Mouse (Mus musculus) liver, embryonic 14.5 days (tissue): ENCODE measurements at regions not wholly inside any gene's neighbourhood (a gene's known extent, or its start where the extent isn't known, plus 50 kb on each side); places are given as distances from the start of the nearest gene placed in this dataset.

Source experiments
- ATAC-seq: fragments of 200-750 bp; cut with Nextera tagmentation; 2 replicates; pipeline ENCODE4 v1.8.0; 2017; ENCODE audit warnings: moderate number of reproducible peaks, mild to moderate bottlenecking, moderate library complexity; ENCODE audit not compliant: insufficient read depth
- DNase-seq, 3 experiments: peaks; one replicate each; pipeline ENCODE4 v3.0.0-alpha.2; 2012 to 2013; ENCODE audit warnings: low read depth in 3 of 3, low spot score in 3 of 3
- H3K27ac ChIP-seq: fragments of 300-500 bp; sonication (generic); 2 replicates; pipeline ENCODE4 v1.5.1; 2014; ENCODE audit warnings: moderate library complexity, mild to moderate bottlenecking, control low read depth, inconsistent platforms
- H3K27me3 ChIP-seq: fragments of 300-500 bp; sonication (generic); 2 replicates; pipeline ENCODE4 v1.6.1; 2014; ENCODE audit warnings: mild to moderate bottlenecking, low read length, moderate library complexity; ENCODE audit not compliant: control insufficient read depth, insufficient read depth
- H3K36me3 ChIP-seq: fragments of 300-500 bp; sonication (generic); replicated peaks from 2 replicates; pipeline ENCODE4 v1.6.1; 2014; ENCODE audit warnings: low read depth; ENCODE audit not compliant: control insufficient read depth, insufficient read depth
- H3K4me1 ChIP-seq, 2 experiments: fragments of 200-500 bp in 1 of 2; fragments of 300-500 bp in 1 of 2; sonication (generic) in 1 of 2; replicated peaks; 2 replicates each; pipeline ENCODE4 v1.6.1; 2012 to 2014; ENCODE audit warnings: antibody characterized with exemption in 1 of 2, inconsistent platforms in 1 of 2, low read length in 1 of 2; ENCODE audit not compliant: control insufficient read depth in 2 of 2, insufficient read depth in 2 of 2
- H3K4me2 ChIP-seq: fragments of 300-500 bp; sonication (generic); 2 replicates; pipeline ENCODE4 v1.6.1; 2014; ENCODE audit warnings: low read depth, mild to moderate bottlenecking, control low read depth, moderate library complexity
- H3K4me3 ChIP-seq, 2 experiments: fragments of 200-500 bp in 1 of 2; fragments of 300-500 bp in 1 of 2; sonication (generic) in 1 of 2; 2 replicates each; pipeline ENCODE4 v1.5.1; 2012 to 2014; ENCODE audit warnings: low read depth in 2 of 2, low read length in 2 of 2, mild to moderate bottlenecking in 2 of 2, control low read depth in 1 of 2, inconsistent platforms in 1 of 2, moderate library complexity in 1 of 2; ENCODE audit not compliant: insufficient read depth in 1 of 2
- H3K9ac ChIP-seq: fragments of 300-500 bp; sonication (generic); replicated peaks from 2 replicates; pipeline ENCODE4 v1.6.1; 2014; ENCODE audit warnings: mild to moderate bottlenecking, control low read depth, moderate library complexity
- H3K9me3 ChIP-seq: fragments of 300-500 bp; sonication (generic); 2 replicates; pipeline ENCODE4 v1.6.1; 2016; ENCODE audit warnings: low read length, mixed read lengths; ENCODE audit not compliant: control insufficient read depth
- CTCF ChIP-seq: IDR thresholded peaks from 2 replicates; pipeline ENCODE4 v1.5.1; 2016; ENCODE audit warnings: antibody characterized with exemption, low read depth, control low read depth
- EP300 ChIP-seq: IDR thresholded peaks from 2 replicates; pipeline ENCODE4 v1.6.1; 2016; ENCODE audit warnings: antibody characterized with exemption, low read depth
- WGBS: fragments of 180-500 bp; shearing (Covaris S2); extraction: QIAGEN DNeasy Blood & Tissue Kit; methylation state at CpG from one replicate; pipeline ENCODE4 v1.1.7; 2014; ENCODE audit not compliant: insufficient replicate concordance; 5-methylcytosine and 5-hydroxymethylcytosine counted together

- WGBS: 63% methylated on average over 7 of the region's 7 CpGs
- TF ChIP-seq CTCF (no peak), EP300 (no peak)
- no peaks in the 10 kb centered on the region for H3K27me3 ChIP-seq
- no peaks in the 10 kb centered on the region for H3K4me1 ChIP-seq
- no peak for ATAC-seq
- H3K4me2 ChIP-seq: no peak overlapping the region
- no peak overlapping the region for H3K9ac ChIP-seq
- no peak for DNase-seq
- H3K36me3 ChIP-seq: no peaks in the 10 kb centered on the region
- no peak overlapping the region for H3K4me3 ChIP-seq
- no peak overlapping the region for H3K27ac ChIP-seq
- no peaks in the 10 kb centered on the region for H3K9me3 ChIP-seq
Measured at GRCm38 (mm10) chr12:68458196-68458595, 700.8 kb downstream of the Rps29 start.

GRCm38 (mm10) chr12:68426601-68427000 lies 732.4 kb downstream of the Rps29 start:
- DNase-seq: no peak
- Histone ChIP-seq H3K9me3 (no peaks in the 10 kb centered on the region), H3K4me1 (no peaks in the 10 kb centered on the region), H3K9ac (no peak overlapping the region), H3K27ac (no peak overlapping the region), H3K27me3 (no peaks in the 10 kb centered on the region), H3K4me2 (no peak overlapping the region), H3K4me3 (no peak overlapping the region), H3K36me3 (no peaks in the 10 kb centered on the region)
- 41% methylated on average over 1 of the region's 1 CpGs for WGBS
- ATAC-seq: no peak
- TF ChIP-seq EP300 (no peak), CTCF (no peak)

- H3K4me3 ChIP-seq: no peak overlapping the region
- H3K36me3 ChIP-seq: no peaks in the 10 kb centered on the region
- no peaks in the 10 kb centered on the region for H3K9me3 ChIP-seq
- TF ChIP-seq EP300 (no peak), CTCF (no peak)
- no peak for DNase-seq
- no peak for ATAC-seq
- no peak overlapping the region for H3K4me2 ChIP-seq
- no peaks in the 10 kb centered on the region for H3K4me1 ChIP-seq
- no peak overlapping the region for H3K27ac ChIP-seq
- H3K27me3 ChIP-seq: no peaks in the 10 kb centered on the region
- H3K9ac ChIP-seq: no peak overlapping the region
Measured at GRCm38 (mm10) chr12:68425006-68425405, 734.0 kb downstream of the Rps29 start.
